Mouse (Mus musculus) CH12.LX (cell line): ENCODE measurements around the gene Sec14l3. TPM values are rescaled to one million over a fixed set of nuclear protein-coding genes. Genes with fewer than 3 reads are reported as not detected.

Source experiments
- DNase-seq: peaks from one replicate; pipeline ENCODE4 v3.0.0-alpha.2; 2013; ENCODE audit errors: extremely low read depth
- H3K27ac ChIP-seq: 2 replicates; pipeline ENCODE4 v1.5.1; 2012; ENCODE audit warnings: low read depth, mild to moderate bottlenecking, control low read depth, moderate library complexity; ENCODE audit not compliant: insufficient read depth
- H3K27me3 ChIP-seq: replicated peaks from 2 replicates; pipeline ENCODE3; 2012; ENCODE audit warnings: inconsistent platforms
- H3K36me3 ChIP-seq, 2 experiments: replicated peaks in 1 of 2; 2 replicates each; pipeline versions ENCODE3 to v1.6.1; 2012; ENCODE audit warnings: inconsistent platforms in 1 of 2, low read length in 1 of 2, mild to moderate bottlenecking in 1 of 2, mixed read lengths in 1 of 2, moderate library complexity in 1 of 2; ENCODE audit not compliant: control insufficient read depth in 1 of 2, insufficient read depth in 1 of 2
- H3K4me1 ChIP-seq, 2 experiments: 2 replicates each; pipeline ENCODE4 v1.6.1; 2012; ENCODE audit warnings: inconsistent platforms in 1 of 2, moderate library complexity in 1 of 2; ENCODE audit not compliant: insufficient read depth in 2 of 2, control insufficient read depth in 1 of 2
- H3K4me2 ChIP-seq: 2 replicates; pipeline ENCODE4 v1.6.1; 2012; ENCODE audit warnings: low read depth, mild to moderate bottlenecking, control low read depth; ENCODE audit not compliant: poor library complexity, insufficient read depth, severe bottlenecking
- H3K4me3 ChIP-seq, 3 experiments: fragments of 150-350 bp in 1 of 3; sonication (generic) in 1 of 3; replicated peaks in 1 of 3; 2 replicates each; pipeline versions ENCODE3 to v1.5.1; 2011 to 2012; ENCODE audit warnings: low read depth in 2 of 3, low read length in 2 of 3, mild to moderate bottlenecking in 2 of 3, moderate library complexity in 2 of 3, control low read depth in 1 of 3, improper control_type of control experiment in 1 of 3, inconsistent platforms in 1 of 3, mixed read lengths in 1 of 3; ENCODE audit not compliant: poor library complexity in 1 of 3
- H3K79me2 ChIP-seq: replicated peaks from 2 replicates; pipeline ENCODE4 v1.6.1; 2012; ENCODE audit warnings: mild to moderate bottlenecking, moderate library complexity; ENCODE audit not compliant: control insufficient read depth, poor library complexity, insufficient read depth, severe bottlenecking; ENCODE audit errors: extremely low read depth
- H3K9ac ChIP-seq: 2 replicates; pipeline ENCODE4 v1.6.1; 2012; ENCODE audit warnings: low read depth, mild to moderate bottlenecking, control low read depth, moderate library complexity; ENCODE audit not compliant: insufficient read depth
- H3K9me3 ChIP-seq: replicated peaks from 2 replicates; pipeline ENCODE3; 2012; ENCODE audit warnings: low read length, inconsistent platforms, mixed read lengths
- CHD1 ChIP-seq: IDR thresholded peaks from 2 replicates; pipeline ENCODE4 v1.6.1; 2012; ENCODE audit warnings: low read depth, low read length, improper control_type of control experiment, inconsistent platforms
- CTCF ChIP-seq, 2 experiments: IDR thresholded peaks in 1 of 2; conservative IDR thresholded peaks in 1 of 2; 2 replicates each; pipeline ENCODE4 v1.5.1; 2011 to 2012; ENCODE audit warnings: low read depth in 2 of 2, low read length in 2 of 2, improper control_type of control experiment in 1 of 2, inconsistent platforms in 1 of 2, mild to moderate bottlenecking in 1 of 2, moderate library complexity in 1 of 2
- E2F4 ChIP-seq: IDR thresholded peaks from 2 replicates; pipeline ENCODE4 v1.6.1; 2011; ENCODE audit warnings: low read depth, low read length, improper control_type of control experiment; ENCODE audit not compliant: insufficient replicate concordance
- EP300 ChIP-seq: IDR thresholded peaks from 2 replicates; pipeline ENCODE4 v1.6.1; 2011; ENCODE audit warnings: low read length, improper control_type of control experiment
- IRF4 ChIP-seq: IDR thresholded peaks from 2 replicates; pipeline ENCODE4 v1.6.1; 2014; ENCODE audit warnings: low read depth, mild to moderate bottlenecking, inconsistent platforms, low read length, improper control_type of control experiment
- JUN ChIP-seq: IDR thresholded peaks from 2 replicates; pipeline ENCODE4 v1.6.1; 2011; ENCODE audit warnings: low read depth, mild to moderate bottlenecking, low read length, improper control_type of control experiment, moderate library complexity; ENCODE audit not compliant: insufficient read depth
- MEF2A ChIP-seq: IDR thresholded peaks from 2 replicates; pipeline ENCODE4 v1.6.1; 2014; ENCODE audit warnings: low read depth, mild to moderate bottlenecking, inconsistent platforms, low read length, improper control_type of control experiment, borderline replicate concordance
- PAX5 ChIP-seq: IDR thresholded peaks from 2 replicates; pipeline ENCODE4 v1.6.1; 2012; ENCODE audit warnings: low read length, inconsistent platforms, mixed read lengths
- POLR2A ChIP-seq: IDR thresholded peaks from 2 replicates; pipeline ENCODE4 v1.6.1; 2011; ENCODE audit warnings: low read depth, mild to moderate bottlenecking, improper control_type of control experiment, low read length
- POLR2AphosphoS2 ChIP-seq: IDR thresholded peaks from 2 replicates; pipeline ENCODE4 v1.6.1; 2011; ENCODE audit warnings: low read depth, low read length, improper control_type of control experiment
- RAD21 ChIP-seq: IDR thresholded peaks from 2 replicates; pipeline ENCODE4 v1.6.1; 2011; ENCODE audit warnings: low read depth, mild to moderate bottlenecking, low read length, improper control_type of control experiment, moderate library complexity
- SMC3 ChIP-seq: IDR thresholded peaks from 2 replicates; pipeline ENCODE4 v1.6.1; 2011; ENCODE audit warnings: low read depth, low read length, improper control_type of control experiment
- TBP ChIP-seq: conservative IDR thresholded peaks from 2 replicates; pipeline ENCODE4 v1.6.1; 2011; ENCODE audit warnings: low read depth, low read length, improper control_type of control experiment
- TCF12 ChIP-seq: IDR thresholded peaks from 2 replicates; pipeline ENCODE4 v1.6.1; 2014; ENCODE audit warnings: low read depth, mild to moderate bottlenecking, inconsistent platforms, low read length, improper control_type of control experiment
- USF1 ChIP-seq: IDR thresholded peaks from 2 replicates; pipeline ENCODE4 v1.6.1; 2014; ENCODE audit warnings: low read depth, mild to moderate bottlenecking, inconsistent platforms, low read length, improper control_type of control experiment
- ZMIZ1 ChIP-seq: IDR thresholded peaks from 2 replicates; pipeline ENCODE4 v1.6.1; 2012; ENCODE audit warnings: low read depth, mild to moderate bottlenecking, inconsistent platforms, low read length, improper control_type of control experiment
- ZNF384 ChIP-seq: IDR thresholded peaks from 2 replicates; pipeline ENCODE4 v1.6.1; 2012; ENCODE audit warnings: low read depth, low read length, improper control_type of control experiment, inconsistent platforms
- dilution Hi-C: fragments of 300-500 bp; cut with MboI; formaldehyde crosslinking; loops from 2 replicates; pipeline ENCODE4 v1.14.3; 2020; ENCODE audit warnings: low sequenced_read_pairs; ENCODE audit not compliant: extremely low pct_unique_long_range_greater_than_20kb, extremely low pct_ligation_motif_present
- in situ Hi-C: fragments of 300-500 bp; cut with MboI; formaldehyde crosslinking; loops from 3 replicates; pipeline ENCODE4 v1.14.3; 2019; ENCODE audit warnings: low sequenced_read_pairs, low pct_ligation_motif_present, low pct_unique_long_range_greater_than_20kb, mixed read lengths
- polyA plus RNA-seq: library from polyadenylated mRNA; unstranded; fragments of >175 nt; gene quantifications from 2 replicates; pipeline ENCODE4 v1.2.1, GENCODE M21; 2012; ENCODE audit warnings: low read depth; ENCODE audit not compliant: insufficient read length
- total RNA-seq, 2 experiments: library from RNA; depleted of rRNA; stranded (reverse); fragments of 300-350 nt in 1 of 2; fragments of >200 nt in 1 of 2; gene quantifications; 2 replicates each; pipeline ENCODE4 v1.2.3; 2012 to 2014

Gene Sec14l3
- total and polyA plus RNA-seq, 3 experiments: not detected

GRCm38 (mm10) chr11:4097091-4097621 is 32.5 kb downstream of the Sec14l3 start:
- Histone ChIP-seq H3K9me3 (peaks cover under 1% of the 10 kb centered on the region), H3K27ac (peak overlapping the region; percentile 82), H3K4me2 (peak overlapping the region; percentile 62), H3K4me3 (peak overlapping the region; percentile 54 to 78 (median 67)), H3K36me3 (peaks cover 25 to 55% of the 10 kb centered on the region in 2 experiments), H3K9ac (peak overlapping the region; percentile 95), H3K79me2 (no peaks in the 10 kb centered on the region), H3K27me3 (no peaks in the 10 kb centered on the region), H3K4me1 (peaks cover 11 to 30% of the 10 kb centered on the region in 2 experiments)
- dilution Hi-C loops (no loop called here), in situ Hi-C loops (no loop called here)
- DNase-seq: peak; percentile 12
- TF ChIP-seq POLR2AphosphoS2 (0 out of 2 replicates have a peak, but pooled peaks have one; percentile 11), E2F4 (no peak)

GRCm38 (mm10) chr11:4098120-4098519 is 33.5 kb downstream of the Sec14l3 start:
- no peak overlapping the region for H3K4me2 ChIP-seq
- no peak overlapping the region for H3K27ac ChIP-seq
- DNase-seq: peak; percentile 19
- TF ChIP-seq CTCF (conservative IDR thresholded peaks at IDR 0.05 in 1 of 2, IDR thresholded peaks at IDR 0.05 in 1 of 2; ENCODE audit: low read depth in 2 of 2, low read length in 2 of 2) (peak in 1 of 2 experiments; percentile 55; a peak in 3 of 4 replicates), USF1 (no peak), SMC3 (peak; percentile 24; the same call in 1 of the 2 replicates)
- H3K4me1 ChIP-seq: peaks cover 11 to 30% of the 10 kb centered on the region in 2 experiments
- in situ Hi-C loops: no loop called here
- dilution Hi-C loops: no loop called here
- H3K9me3 ChIP-seq: no peaks in the 10 kb centered on the region
- H3K9ac ChIP-seq: no peak overlapping the region
- H3K4me3 ChIP-seq: no peak overlapping the region
- no peaks in the 10 kb centered on the region for H3K27me3 ChIP-seq
- no peaks in the 10 kb centered on the region for H3K79me2 ChIP-seq
- peaks cover 25 to 57% of the 10 kb centered on the region in 2 experiments for H3K36me3 ChIP-seq

GRCm38 (mm10) chr11:4098816-4099215 is 34.2 kb downstream of the Sec14l3 start:
- no peaks in the 10 kb centered on the region for H3K9me3 ChIP-seq
- H3K79me2 ChIP-seq: no peaks in the 10 kb centered on the region
- DNase-seq: no peak
- in situ Hi-C loops: no loop called here
- no peak overlapping the region for H3K9ac ChIP-seq
- H3K27ac ChIP-seq: no peak overlapping the region
- H3K4me3 ChIP-seq: no peak overlapping the region
- dilution Hi-C loops: no loop called here
- no peaks in the 10 kb centered on the region for H3K27me3 ChIP-seq
- no peak overlapping the region for H3K4me2 ChIP-seq
- H3K4me1 ChIP-seq: peaks cover 9 to 29% of the 10 kb centered on the region in 2 experiments
- peaks cover 27 to 57% of the 10 kb centered on the region in 2 experiments for H3K36me3 ChIP-seq
- TF ChIP-seq EP300: no peak
- TF ChIP-seq ZMIZ1: no peak
- TF ChIP-seq PAX5: no peak
- no peak for TF ChIP-seq JUN
- no peak for TF ChIP-seq POLR2AphosphoS2
- TF ChIP-seq CHD1: no peak
- TF ChIP-seq USF1: no peak
- no peak for TF ChIP-seq TBP
- TF ChIP-seq RAD21: no peak
- no peak for TF ChIP-seq IRF4
- TF ChIP-seq E2F4: no peak
- TF ChIP-seq ZNF384: no peak
- no peak for TF ChIP-seq POLR2A
- no peak for TF ChIP-seq TCF12
- no peak for TF ChIP-seq MEF2A
- TF ChIP-seq, all 38 proteins: peak for 0
